Mouse (Mus musculus) embryonic stem cell, embryonic (primary cell): ENCODE measurements at regions not wholly inside any gene's neighbourhood (a gene's known extent, or its start where the extent isn't known, plus 50 kb on each side); places are given as distances from the start of the nearest gene placed in this dataset.
"Not testable (repeated sequence)": the region's sequence is repeated elsewhere in the genome, so short reads cannot be mapped to it uniquely, and the experiment has no call there.

Source experiments
- CTCF ChIA-PET, 4 experiments: fragments of 300-600 bp in 2 of 4; fragments of 350-600 bp in 2 of 4; sonication (Branson Sonifier 250); formaldehyde crosslinking; loops; one replicate each; lab custom pipeline; 2022; ENCODE audit warnings: inconsistent platforms in 2 of 4; lab: Charles Lee
- POLR2A ChIA-PET, 4 experiments: fragments of 300-600 bp in 2 of 4; fragments of 350-600 bp in 2 of 4; sonication (Branson Sonifier 250); formaldehyde crosslinking; loops; one replicate each; lab custom pipeline; 2022; ENCODE audit warnings: antibody characterized with exemption in 4 of 4, inconsistent platforms in 1 of 4; lab: Charles Lee

- CTCF ChIA-PET, result interaction anchor here in 2 of 4 experiments (0.6 to 1.2 kb wide), 2 partner anchors 88 kb away, joined by 3 to 6 read pairs; no protein-coding TSS in a partner anchor
Observed at GRCm38 (mm10) chr6:133724627-133725026, 128.9 kb downstream of the Kap start.

GRCm38 (mm10) chr6:133706712-133707111 is 146.8 kb downstream of the Kap start:
- CTCF ChIA-PET, result interaction anchor here in 3 of 4 experiments (0.6 to 1.4 kb wide), 9 partner anchors 9 to 1616 kb away, joined by 3 to 13 read pairs (median 4); no protein-coding TSS in a partner anchor
- POLR2A ChIA-PET, result interaction anchor here in 1 of 4 experiments (0.6 kb wide), 1 partner anchor 364 kb away, joined by 3 read pairs; no protein-coding TSS in a partner anchor

More at GRCm38 (mm10) chr6:133724627-133725026, 128.9 kb downstream of the Kap start:
- POLR2A ChIA-PET, result not testable (repeated sequence)

- POLR2A ChIA-PET, result no interaction called here
- CTCF ChIA-PET, result no interaction called here
Observed at GRCm38 (mm10) chr6:133701625-133702024, 151.9 kb downstream of the Kap start.
